ENCODE assay signal across 26 mouse cellular contexts in the genomic region with DNA sequence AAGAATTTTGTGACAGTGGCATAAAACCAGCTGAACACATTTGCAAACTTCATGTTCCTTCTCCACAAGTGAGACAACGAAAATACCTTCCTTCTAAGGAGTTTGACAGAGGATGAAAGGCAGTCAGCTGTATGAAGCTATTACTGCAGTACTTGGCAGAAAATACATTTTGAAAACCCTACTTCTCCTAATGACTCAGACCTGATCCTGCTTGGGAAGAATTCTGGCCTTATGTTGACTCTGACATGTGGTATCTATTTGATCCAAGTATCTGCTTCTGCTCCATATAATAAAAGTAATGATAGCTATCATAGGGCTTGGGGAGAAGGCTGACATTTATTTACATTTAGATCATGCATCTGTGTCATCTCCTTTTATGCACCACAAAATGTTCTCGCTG. TPM values are rescaled to one million over a fixed set of nuclear protein-coding genes. Genes with fewer than 3 reads are reported as not detected.
A peak's percentile ranks its signal among the peaks of the same experiment; 100 is the strongest.
DNase-seq lines count a peak whose midpoint lies in the region; ATAC-seq and TF ChIP-seq lines count a peak whose summit lies in the region.
"Had no signal": no experiment of that assay in that cellular context is flagged by ENCODE, and none has a peak within 500 bp of the region (broad histone marks: within the 10 kb centered on the region; RNA-seq: fewer than 3 reads in every experiment).

No protein-coding gene starts in this region.

- H3K27ac ChIP-seq in midbrain, postnatal 0 days (ENCODE audit: low read depth, low read length): no peak overlapping the region
- no peak overlapping the region for H3K27ac ChIP-seq in heart, embryonic 12.5 days (ENCODE audit: poor library complexity, severe bottlenecking)
- H3K27ac ChIP-seq: embryonic facial prominence, embryonic 15.5 days; forebrain, embryonic 12.5 days; forebrain, embryonic 15.5 days; heart, adult 2 months; heart, embryonic 10.5 days; hindbrain, embryonic 12.5 days; hindbrain, embryonic 15.5 days had no signal

- no peak overlapping the region for H3K4me3 ChIP-seq in midbrain, postnatal 0 days (ENCODE audit: low read depth, low read length)
- H3K4me3 ChIP-seq in heart, embryonic 12.5 days: no peak overlapping the region
- H3K4me3 ChIP-seq: embryonic facial prominence, embryonic 15.5 days; erythroblast, embryonic 14.5 days; forebrain, embryonic 12.5 days; forebrain, embryonic 15.5 days; heart, adult 2 months; heart, embryonic 10.5 days; hindbrain, embryonic 12.5 days; hindbrain, embryonic 15.5 days had no signal

- no peak for DNase-seq in frontal cortex, postnatal 10 days (ENCODE audit: low spot score in 2 of 2)
- peak; percentile 72 for DNase-seq in NIH3T3 (ENCODE audit: low read depth)
- peak; percentile 5 for DNase-seq in brain, embryonic 14.5 days (ENCODE audit: low read depth)
- DNase-seq in right cerebral cortex, adult 18-20 months: no peak
- DNase-seq in midbrain, postnatal 0 days (ENCODE audit: low spot score): no peak
- DNase-seq: adrenal gland, postnatal 10 days; adrenal gland, postnatal 36 days; cerebellum, adult 11-12 months; cerebellum, adult 8-10 months; cerebellum, postnatal 10 days; cerebellum, postnatal 36 days; embryo, embryonic 11 days; gastrocnemius, postnatal 25 days; heart, adult 2 months had no signal

- no peaks in the 10 kb centered on the region for H3K9me3 ChIP-seq in midbrain, postnatal 0 days (ENCODE audit: low read length)
- H3K9me3 ChIP-seq in heart, embryonic 12.5 days (replicated peaks): no peaks in the 10 kb centered on the region
- H3K9me3 ChIP-seq: embryonic facial prominence, embryonic 15.5 days; forebrain, embryonic 12.5 days; forebrain, embryonic 15.5 days; heart, embryonic 10.5 days; hindbrain, embryonic 12.5 days; hindbrain, embryonic 15.5 days had no signal

- no peaks in the 10 kb centered on the region for H3K4me1 ChIP-seq in midbrain, postnatal 0 days (ENCODE audit: insufficient read depth, low read length)
- no peaks in the 10 kb centered on the region for H3K4me1 ChIP-seq in heart, embryonic 12.5 days (replicated peaks)
- H3K4me1 ChIP-seq: embryonic facial prominence, embryonic 15.5 days; forebrain, embryonic 12.5 days; forebrain, embryonic 15.5 days; heart, embryonic 10.5 days; hindbrain, embryonic 12.5 days; hindbrain, embryonic 15.5 days had no signal

- no peak overlapping the region for H3K4me2 ChIP-seq in midbrain, postnatal 0 days (ENCODE audit: low read depth, low read length, poor library complexity, severe bottlenecking)
- H3K4me2 ChIP-seq in heart, embryonic 12.5 days: no peak overlapping the region
- H3K4me2 ChIP-seq: embryonic facial prominence, embryonic 15.5 days; forebrain, embryonic 12.5 days; forebrain, embryonic 15.5 days; hindbrain, embryonic 12.5 days; hindbrain, embryonic 15.5 days had no signal

- peak; percentile 27; the same call in 1 of the 2 replicates for ATAC-seq in frontal cortex, adult (ENCODE audit: low TSS enrichment)
- ATAC-seq in midbrain, postnatal 0 days (ENCODE audit: low FRiP score): no peak
- no peak for ATAC-seq in heart, embryonic 12.5 days (ENCODE audit: insufficient number of reproducible peaks, low FRiP score)
- ATAC-seq: CD4-positive, CD25-positive, alpha-beta regulatory T cell, adult 4 months; forebrain, embryonic 15.5 days; intestine, postnatal 0 days had no signal

- H3K36me3 ChIP-seq in midbrain, postnatal 0 days (ENCODE audit: insufficient read depth, low read length): no peaks in the 10 kb centered on the region
- no peaks in the 10 kb centered on the region for H3K36me3 ChIP-seq in heart, embryonic 12.5 days
- H3K36me3 ChIP-seq: embryonic facial prominence, embryonic 15.5 days; forebrain, embryonic 12.5 days; forebrain, embryonic 15.5 days; heart, embryonic 10.5 days; hindbrain, embryonic 12.5 days; hindbrain, embryonic 15.5 days had no signal

- WGBS in midbrain, postnatal 0 days: 86% methylated on average over 2 of the region's 2 CpGs
- 73% methylated on average over 2 of the region's 2 CpGs for WGBS in heart, embryonic 12.5 days

- no peak for TF ChIP-seq POLR2A in brain, embryonic 14.5 days (IDR thresholded peaks at IDR 0.05; ENCODE audit: borderline replicate concordance, extremely low read depth, insufficient read depth, insufficient read length, poor library complexity, severe bottlenecking)

- no peak for TF ChIP-seq CTCF in brain, embryonic 14.5 days (IDR thresholded peaks at IDR 0.05; ENCODE audit: borderline replicate concordance, extremely low read depth, insufficient read depth, insufficient read length)
- no peak for TF ChIP-seq CTCF in midbrain, postnatal 0 days (IDR thresholded peaks at IDR 0.05)

- no peaks in the 10 kb centered on the region for H3K27me3 ChIP-seq in midbrain, postnatal 0 days (ENCODE audit: insufficient read depth, low read length)
- H3K27me3 ChIP-seq in heart, embryonic 12.5 days (replicated peaks): no peaks in the 10 kb centered on the region
- H3K27me3 ChIP-seq: embryonic facial prominence, embryonic 15.5 days; forebrain, embryonic 12.5 days; forebrain, embryonic 15.5 days; hindbrain, embryonic 12.5 days; hindbrain, embryonic 15.5 days had no signal

- H3K9ac ChIP-seq in midbrain, postnatal 0 days (replicated peaks; ENCODE audit: low read length, poor library complexity, severe bottlenecking): no peak overlapping the region
- no peak overlapping the region for H3K9ac ChIP-seq in heart, embryonic 12.5 days
- H3K9ac ChIP-seq: embryonic facial prominence, embryonic 15.5 days; forebrain, embryonic 12.5 days; forebrain, embryonic 15.5 days; hindbrain, embryonic 12.5 days; hindbrain, embryonic 15.5 days had no signal

RNA-seq across cellular contexts. Expression of a gene that starts 33.1 kb away (rescaled TPM):
- 0.28 and 0.33 TPM in 2 replicates for polyA plus RNA-seq in brain, embryonic 14.5 days (2012; rRNA removed)
- 1.8 TPM in 2 replicates for total RNA-seq in midbrain, postnatal 0 days (2014; rRNA removed)
- polyA plus RNA-seq in midbrain, postnatal 0 days (2015; fragmentation: Nextera tagmentation; extraction: Ambion mirVana): 0.39 and 0.55 TPM in 2 replicates
- 2.3 and 2.6 TPM in 2 replicates for polyA plus RNA-seq in heart, embryonic 12.5 days (2016; fragmentation: Nextera tagmentation; extraction: Ambion mirVana)
- total RNA-seq: MEL had no signal
- polyA plus RNA-seq: erythroblast, embryonic 14.5 days had no signal

Comparison
In these comparisons a context has a peak if more than half of its experiments do, and no peak if none do; other contexts are left out.
1. DNase-seq: peak in NIH3T3 (single experiment) and brain, embryonic 14.5 days (single experiment); none in frontal cortex, postnatal 10 days (0 of 2), right cerebral cortex, adult 18-20 months (single experiment) and midbrain, postnatal 0 days (single experiment).